11 mouse cellular contexts compared by ENCODE assay signal in genomic region chr8:125413001-125413909, GRCm38 (mm10).
DNase-seq lines count a peak whose midpoint lies in the region; ATAC-seq and TF ChIP-seq lines count a peak whose summit lies in the region.
"Had no signal": no experiment of that assay in that cellular context is flagged by ENCODE, and none has a peak within 500 bp of the region (broad histone marks: within the 10 kb centered on the region; RNA-seq: fewer than 3 reads in every experiment).

No protein-coding gene starts in this region.

- ATAC-seq in heart, embryonic 14.5 days (ENCODE audit: insufficient number of reproducible peaks, insufficient read depth, low FRiP score, low read depth) = no peak
- ATAC-seq in neural tube, embryonic 13.5 days (ENCODE audit: low read depth) = no peak
- ATAC-seq in neural tube, embryonic 15.5 days (ENCODE audit: low FRiP score) = no peak
- no peak for ATAC-seq in intestine, embryonic 15.5 days
- 0 out of 2 replicates have a peak, but pooled peaks have one; percentile 27 for ATAC-seq in stomach, embryonic 16.5 days (ENCODE audit: insufficient read depth, low FRiP score)

- no peaks in the 10 kb centered on the region for H3K9me3 ChIP-seq in heart, embryonic 14.5 days (ENCODE audit: control insufficient read depth, low read length)
- H3K9me3 ChIP-seq in neural tube, embryonic 13.5 days = no peaks in the 10 kb centered on the region
- H3K9me3 ChIP-seq in neural tube, embryonic 15.5 days (replicated peaks) = no peaks in the 10 kb centered on the region
- H3K9me3 ChIP-seq in intestine, embryonic 15.5 days = no peaks in the 10 kb centered on the region
- H3K9me3 ChIP-seq in stomach, embryonic 16.5 days (replicated peaks; ENCODE audit: control insufficient read depth, low read length) = no peaks in the 10 kb centered on the region

- TF ChIP-seq CTCF in gastrocnemius, adult 2 months (IDR thresholded peaks at IDR 0.05) = no peak

- peaks cover 25% of the 10 kb centered on the region for H3K36me3 ChIP-seq in heart, embryonic 14.5 days (ENCODE audit: control insufficient read depth, insufficient read depth, low read length)
- 0 out of 2 replicates have a peak, but pooled peaks cover 8% of the 10 kb centered on the region for H3K36me3 ChIP-seq in neural tube, embryonic 13.5 days
- 0 out of 2 replicates have a peak, but pooled peaks cover 2% of the 10 kb centered on the region for H3K36me3 ChIP-seq in neural tube, embryonic 15.5 days
- no peaks in the 10 kb centered on the region for H3K36me3 ChIP-seq in intestine, embryonic 15.5 days
- H3K36me3 ChIP-seq in stomach, embryonic 16.5 days (ENCODE audit: control insufficient read depth, insufficient read depth, low read length) = no peaks in the 10 kb centered on the region

- no peak overlapping the region for H3K4me3 ChIP-seq in heart, embryonic 14.5 days (ENCODE audit: control insufficient read depth in 1 of 2, insufficient read depth in 1 of 2, low read depth in 1 of 2, low read length in 2 of 2)
- no peak overlapping the region for H3K4me3 ChIP-seq in neural tube, embryonic 13.5 days
- no peak overlapping the region for H3K4me3 ChIP-seq in neural tube, embryonic 15.5 days (replicated peaks)
- no peak overlapping the region for H3K4me3 ChIP-seq in intestine, embryonic 15.5 days (replicated peaks)
- no peak overlapping the region for H3K4me3 ChIP-seq in stomach, embryonic 16.5 days (replicated peaks; ENCODE audit: low read length)
- no peak overlapping the region for H3K4me3 ChIP-seq in gastrocnemius, adult 2 months

- H3K4me1 ChIP-seq in heart, embryonic 14.5 days (ENCODE audit: control insufficient read depth in 2 of 2, insufficient read depth in 2 of 2, low read length in 2 of 2) = peaks cover 7 to 12% of the 10 kb centered on the region in 2 experiments
- peaks cover 11% of the 10 kb centered on the region for H3K4me1 ChIP-seq in neural tube, embryonic 13.5 days (replicated peaks)
- peaks cover 5% of the 10 kb centered on the region; the same call in 1 of the 2 replicates for H3K4me1 ChIP-seq in neural tube, embryonic 15.5 days
- 0 out of 2 replicates have a peak, but pooled peaks cover 7% of the 10 kb centered on the region for H3K4me1 ChIP-seq in intestine, embryonic 15.5 days (replicated peaks)
- peaks cover 6% of the 10 kb centered on the region; the same call in 1 of the 2 replicates for H3K4me1 ChIP-seq in stomach, embryonic 16.5 days (ENCODE audit: control insufficient read depth, insufficient read depth, low read length)

- no peaks in the 10 kb centered on the region for H3K27me3 ChIP-seq in heart, embryonic 14.5 days (ENCODE audit: control insufficient read depth, insufficient read depth, low read length)
- H3K27me3 ChIP-seq in neural tube, embryonic 13.5 days = no peaks in the 10 kb centered on the region
- no peaks in the 10 kb centered on the region for H3K27me3 ChIP-seq in neural tube, embryonic 15.5 days (replicated peaks)
- H3K27me3 ChIP-seq in intestine, embryonic 15.5 days (replicated peaks) = no peaks in the 10 kb centered on the region
- H3K27me3 ChIP-seq in stomach, embryonic 16.5 days (ENCODE audit: control insufficient read depth, insufficient read depth, low read length) = no peaks in the 10 kb centered on the region

- peak overlapping the region; percentile 54 for H3K9ac ChIP-seq in heart, embryonic 14.5 days (ENCODE audit: low read length)
- H3K9ac ChIP-seq in neural tube, embryonic 13.5 days = peak overlapping the region; percentile 13; the same call in 1 of the 2 replicates
- H3K9ac ChIP-seq in neural tube, embryonic 15.5 days (replicated peaks) = no peak overlapping the region
- no peak overlapping the region for H3K9ac ChIP-seq in intestine, embryonic 15.5 days
- H3K9ac ChIP-seq in stomach, embryonic 16.5 days (ENCODE audit: low read length) = peak overlapping the region; percentile 7; the same call in 1 of the 2 replicates

- H3K27ac ChIP-seq in heart, embryonic 14.5 days (replicated peaks in 1 of 2; ENCODE audit: control insufficient read depth in 1 of 2, insufficient read depth in 1 of 2, low read depth in 2 of 2, low read length in 2 of 2) = peak overlapping the region in 1 of 2 experiments; percentile 47; a peak in 2 of 4 replicates
- H3K27ac ChIP-seq in neural tube, embryonic 13.5 days (replicated peaks) = no peak overlapping the region
- no peak overlapping the region for H3K27ac ChIP-seq in neural tube, embryonic 15.5 days (replicated peaks)
- H3K27ac ChIP-seq in intestine, embryonic 15.5 days = no peak overlapping the region
- no peak overlapping the region for H3K27ac ChIP-seq in stomach, embryonic 16.5 days (ENCODE audit: low read length)
- no peak overlapping the region for H3K27ac ChIP-seq in gastrocnemius, adult 2 months

- DNase-seq in heart, postnatal 14 days = no peak
- no peak for DNase-seq in cerebellum, postnatal 14 days
- DNase-seq in gastrocnemius, adult 2 months = no peak
- DNase-seq: cerebellum, adult 8-10 months; gastrocnemius, postnatal 14 days; lung, postnatal 36 days had no signal

- H3K4me2 ChIP-seq in heart, embryonic 14.5 days (ENCODE audit: low read length) = no peak overlapping the region
- no peak overlapping the region for H3K4me2 ChIP-seq in neural tube, embryonic 13.5 days
- no peak overlapping the region for H3K4me2 ChIP-seq in neural tube, embryonic 15.5 days
- H3K4me2 ChIP-seq in intestine, embryonic 15.5 days (replicated peaks) = peak overlapping the region; percentile 26; the same call in 1 of the 2 replicates
- H3K4me2 ChIP-seq in stomach, embryonic 16.5 days (ENCODE audit: low read depth, low read length) = peak overlapping the region; percentile 20

- intact Hi-C loops in heart, postnatal 14 days (cut with DNase I) = no loop called here
- intact Hi-C loops in gastrocnemius, adult 2 months (cut with DNase I) = no loop called here

- WGBS in heart, embryonic 14.5 days = 22% methylated on average over 13 of the region's 13 CpGs
- 26% methylated on average over 13 of the region's 13 CpGs for WGBS in neural tube, embryonic 13.5 days
- 29% methylated on average over 13 of the region's 13 CpGs for WGBS in neural tube, embryonic 15.5 days
- 21% methylated on average over 13 of the region's 13 CpGs for WGBS in intestine, embryonic 15.5 days
- WGBS in stomach, embryonic 16.5 days = 27% methylated on average over 13 of the region's 13 CpGs

Comparison
In these comparisons a context has a peak if more than half of its experiments do, and no peak if none do; other contexts are left out.
1. H3K9ac ChIP-seq: peak in heart, embryonic 14.5 days (single experiment), neural tube, embryonic 13.5 days (single experiment) and stomach, embryonic 16.5 days (single experiment); none in neural tube, embryonic 15.5 days (single experiment) and intestine, embryonic 15.5 days (single experiment).
2. H3K4me2 ChIP-seq: peak in intestine, embryonic 15.5 days (single experiment) and stomach, embryonic 16.5 days (single experiment); none in heart, embryonic 14.5 days (single experiment), neural tube, embryonic 13.5 days (single experiment) and neural tube, embryonic 15.5 days (single experiment).